Mouse (Mus musculus) CD8-positive naive resting alpha-beta T cell, adult 2 months (primary cell): Measurements from ENCODE around the gene Krt7.

Source experiments
- DNase-seq, 2 experiments: peaks; one replicate each; pipeline ENCODE4 v3.0.0; 2022; ENCODE audit warnings: low read depth in 2 of 2, low spot score in 2 of 2

The Krt7 gene

GRCm38 (mm10) chr15:101410775-101411174, at the start of gene Krt7:
Krt7 (plus strand) TSS chr15:101411043.
- DNase-seq = no peak

GRCm38 (mm10) chr15:101362393-101363010, 48.3 kb upstream of the Krt7 start:
- no peak for DNase-seq

- no peak for DNase-seq
Observed at GRCm38 (mm10) chr15:101363933-101364332, 46.9 kb upstream of the Krt7 start.

GRCm38 (mm10) chr15:101364425-101364824, 46.4 kb upstream of the Krt7 start:
- no peak for DNase-seq

GRCm38 (mm10) chr15:101364891-101365671, 45.8 kb upstream of the Krt7 start:
- no peak for DNase-seq

GRCm38 (mm10) chr15:101365721-101366120, 45.1 kb upstream of the Krt7 start:
- DNase-seq = no peak

- DNase-seq = no peak
Observed at GRCm38 (mm10) chr15:101366482-101366881, 44.4 kb upstream of the Krt7 start.

- no peak for DNase-seq
Observed at GRCm38 (mm10) chr15:101366926-101367325, 43.9 kb upstream of the Krt7 start.

GRCm38 (mm10) chr15:101367497-101367896, 43.3 kb upstream of the Krt7 start:
- DNase-seq = no peak

GRCm38 (mm10) chr15:101368015-101368414, 42.8 kb upstream of the Krt7 start:
- DNase-seq = no peak

- no peak for DNase-seq
Observed at GRCm38 (mm10) chr15:101368502-101369381, 42.1 kb upstream of the Krt7 start.

- DNase-seq = no peak
Observed at GRCm38 (mm10) chr15:101369382-101370100, 41.3 kb upstream of the Krt7 start.

- no peak for DNase-seq
Observed at GRCm38 (mm10) chr15:101370101-101370911, 40.5 kb upstream of the Krt7 start, which contains the start of gene Krt80. Krt80 (minus strand) TSS chr15:101370162.

GRCm38 (mm10) chr15:101371141-101371985, 39.5 kb upstream of the Krt7 start:
- DNase-seq = no peak

GRCm38 (mm10) chr15:101372131-101372977, 38.5 kb upstream of the Krt7 start:
- no peak for DNase-seq

- DNase-seq = no peak
Observed at GRCm38 (mm10) chr15:101373286-101373898, 37.5 kb upstream of the Krt7 start.

GRCm38 (mm10) chr15:101374879-101375278, 36.0 kb upstream of the Krt7 start:
- no peak for DNase-seq
